Mouse (Mus musculus) kidney, embryonic 16.5 days (tissue): ENCODE results near the gene Pcca. TPM values are rescaled to one million over a fixed set of nuclear protein-coding genes. Genes with fewer than 3 reads are reported as not detected.

Source experiments
- ATAC-seq: fragments of 200-750 bp; cut with Nextera tagmentation; 2 replicates; pipeline ENCODE4 v1.8.0; 2017; ENCODE audit warnings: moderate TSS enrichment; ENCODE audit not compliant: low FRiP score, low TSS enrichment
- H3K27ac ChIP-seq: fragments of 300-500 bp; sonication (generic); 2 replicates; pipeline ENCODE4 v1.5.1; 2014; ENCODE audit warnings: low read length
- H3K27me3 ChIP-seq: fragments of 300-500 bp; sonication (generic); 2 replicates; pipeline ENCODE4 v1.6.1; 2014; ENCODE audit warnings: low read length, control low read depth, mixed read lengths; ENCODE audit not compliant: insufficient read depth
- H3K36me3 ChIP-seq: fragments of 300-500 bp; sonication (generic); 2 replicates; pipeline ENCODE4 v1.6.1; 2014; ENCODE audit warnings: low read length, control low read depth, mixed read lengths; ENCODE audit not compliant: insufficient read depth
- H3K4me1 ChIP-seq: fragments of 300-500 bp; sonication (generic); 2 replicates; pipeline ENCODE4 v1.6.1; 2014; ENCODE audit warnings: low read length, control low read depth, mixed read lengths; ENCODE audit not compliant: insufficient read depth
- H3K4me2 ChIP-seq: fragments of 300-500 bp; sonication (generic); replicated peaks from 2 replicates; pipeline ENCODE4 v1.6.1; 2014; ENCODE audit warnings: low read depth, low read length
- H3K4me3 ChIP-seq: fragments of 300-500 bp; sonication (generic); 2 replicates; pipeline ENCODE4 v1.5.1; 2014; ENCODE audit warnings: mild to moderate bottlenecking, low read length
- H3K9ac ChIP-seq: fragments of 300-500 bp; sonication (generic); replicated peaks from 2 replicates; pipeline ENCODE4 v1.6.1; 2014; ENCODE audit warnings: low read length
- H3K9me3 ChIP-seq: fragments of 300-500 bp; sonication (generic); 2 replicates; pipeline ENCODE4 v1.6.1; 2016; ENCODE audit warnings: low read length, control low read depth
- WGBS: fragments of 180-500 bp; shearing (Covaris S2); extraction: QIAGEN DNeasy Blood & Tissue Kit; methylation state at CpG from one replicate; pipeline ENCODE4 v1.1.7; 2014; 5-methylcytosine and 5-hydroxymethylcytosine counted together
- polyA plus RNA-seq: library from polyadenylated mRNA; unstranded; fragments of >200 nt; fragmentation: Nextera tagmentation; extraction: Ambion mirVana; gene quantifications from 2 replicates; pipeline ENCODE4 v1.2.1, GENCODE M21; 2015

Gene Pcca
- polyA plus RNA-seq, 1 experiment from 2014 or later, result 30.7 TPM

DNA sequence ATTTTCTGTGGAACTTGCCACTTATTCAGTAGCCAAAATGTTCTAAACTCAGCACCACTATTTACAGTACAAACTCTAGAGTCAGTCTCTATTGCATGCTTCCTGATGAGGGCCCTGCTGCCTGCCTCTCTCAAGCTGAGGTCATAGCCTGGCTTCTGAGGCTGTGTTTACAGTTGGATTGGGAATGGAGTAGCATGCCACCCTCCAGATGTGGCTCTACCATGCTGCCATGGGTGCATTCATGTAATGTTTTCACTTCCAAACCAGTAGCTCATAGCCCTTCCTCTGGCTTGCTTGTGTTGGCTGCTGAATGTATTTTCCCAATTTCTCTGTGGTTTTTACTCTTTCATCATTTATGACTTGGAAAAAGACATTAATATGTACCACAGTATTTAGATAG is 181.9 kb downstream of the Pcca start:
- Histone ChIP-seq H3K4me1 (peaks cover 5% of the 10 kb centered on the region; the same call in 1 of the 2 replicates), H3K9me3 (no peaks in the 10 kb centered on the region), H3K36me3 (no peaks in the 10 kb centered on the region), H3K9ac (no peak overlapping the region), H3K27me3 (no peaks in the 10 kb centered on the region), H3K4me3 (no peak overlapping the region), H3K4me2 (no peak overlapping the region), H3K27ac (no peak overlapping the region)
- ATAC-seq, result no peak

DNA sequence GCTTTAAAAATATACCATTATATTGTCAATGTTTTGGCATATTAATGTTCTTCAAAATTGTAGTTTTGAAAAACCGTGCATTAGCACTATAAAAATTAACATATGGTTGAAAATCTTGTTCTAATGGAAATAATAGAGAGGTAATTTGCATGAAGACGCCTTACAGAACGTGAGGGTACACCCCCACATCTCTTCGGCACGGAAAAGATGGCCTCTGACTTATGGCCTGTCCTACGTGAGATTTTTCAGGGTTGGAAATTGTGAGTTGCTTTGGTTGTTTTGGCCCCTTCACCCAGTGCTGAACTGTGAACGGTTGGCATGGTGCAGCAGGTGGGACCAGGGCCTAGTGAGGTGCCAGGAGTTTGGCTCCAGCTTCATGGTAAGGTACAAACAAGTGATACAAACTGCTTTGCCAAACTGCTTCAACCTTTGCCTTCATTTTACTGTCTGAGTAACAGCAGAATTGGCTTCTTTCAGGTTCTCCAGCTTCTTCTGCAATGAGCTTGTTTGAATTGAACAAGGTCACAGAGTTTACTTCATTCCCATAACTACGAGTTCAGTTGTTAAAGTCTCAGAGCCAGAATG is 185.5 kb downstream of the Pcca start:
- ATAC-seq, result no peak
- H3K36me3 ChIP-seq, result no peaks in the 10 kb centered on the region
- no peak overlapping the region for H3K4me3 ChIP-seq
- H3K27ac ChIP-seq, result no peak overlapping the region
- H3K9ac ChIP-seq, result no peak overlapping the region
- no peaks in the 10 kb centered on the region for H3K9me3 ChIP-seq
- peaks cover 5% of the 10 kb centered on the region; the same call in 1 of the 2 replicates for H3K4me1 ChIP-seq
- WGBS, result 84% methylated on average over 8 of the region's 8 CpGs
- no peaks in the 10 kb centered on the region for H3K27me3 ChIP-seq
- no peak overlapping the region for H3K4me2 ChIP-seq

DNA sequence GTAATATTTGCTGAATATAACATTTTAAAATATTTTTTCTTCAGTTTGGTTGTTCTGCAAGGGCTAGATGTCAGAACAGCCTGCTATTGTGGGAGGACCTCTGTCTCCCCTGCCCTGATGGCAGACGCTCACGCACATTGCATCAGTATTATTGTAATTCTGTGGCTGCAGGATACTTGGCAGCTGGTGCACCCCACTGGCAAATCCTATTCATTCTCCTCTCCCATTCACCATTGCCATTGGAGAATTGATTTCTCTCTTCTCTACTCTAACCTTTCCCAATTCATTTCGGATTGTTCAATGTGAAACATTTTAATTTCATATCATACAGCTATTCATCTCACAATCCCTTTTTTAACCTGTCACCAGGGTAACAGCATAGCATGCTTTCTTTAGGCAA is 186.9 kb downstream of the Pcca start:
- Histone ChIP-seq H3K9ac (no peak overlapping the region), H3K27me3 (no peaks in the 10 kb centered on the region), H3K4me3 (no peak overlapping the region), H3K4me1 (peaks cover 5% of the 10 kb centered on the region; the same call in 1 of the 2 replicates), H3K27ac (no peak overlapping the region), H3K9me3 (no peaks in the 10 kb centered on the region), H3K4me2 (no peak overlapping the region), H3K36me3 (no peaks in the 10 kb centered on the region)
- 44% methylated on average over 3 of the region's 3 CpGs for WGBS
- ATAC-seq, result no peak

DNA sequence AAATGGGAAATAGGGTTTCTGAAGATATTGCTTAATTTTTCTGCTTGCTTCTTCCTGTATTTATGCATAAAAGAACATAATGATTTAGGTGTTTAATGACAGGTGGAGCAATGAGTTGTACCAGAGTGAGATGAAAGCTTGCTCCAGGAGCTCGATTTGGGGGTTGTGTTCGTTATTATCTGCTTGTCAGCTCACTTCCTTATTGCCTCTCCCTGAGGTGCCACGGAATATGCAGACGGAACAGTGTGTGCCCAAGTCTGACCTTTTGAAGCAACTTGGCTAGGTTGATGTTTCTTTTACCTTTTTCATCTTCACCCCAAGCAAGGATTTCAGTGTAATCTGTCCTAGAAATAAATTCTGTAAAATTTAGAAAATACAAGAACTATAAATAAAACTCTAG is 187.6 kb downstream of the Pcca start:
- Histone ChIP-seq H3K4me2 (no peak overlapping the region), H3K36me3 (no peaks in the 10 kb centered on the region), H3K27me3 (no peaks in the 10 kb centered on the region), H3K4me3 (no peak overlapping the region), H3K27ac (no peak overlapping the region), H3K4me1 (peaks cover 5% of the 10 kb centered on the region; the same call in 1 of the 2 replicates), H3K9ac (no peak overlapping the region), H3K9me3 (no peaks in the 10 kb centered on the region)
- WGBS, result 23% methylated on average over 4 of the region's 4 CpGs
- no peak for ATAC-seq

DNA sequence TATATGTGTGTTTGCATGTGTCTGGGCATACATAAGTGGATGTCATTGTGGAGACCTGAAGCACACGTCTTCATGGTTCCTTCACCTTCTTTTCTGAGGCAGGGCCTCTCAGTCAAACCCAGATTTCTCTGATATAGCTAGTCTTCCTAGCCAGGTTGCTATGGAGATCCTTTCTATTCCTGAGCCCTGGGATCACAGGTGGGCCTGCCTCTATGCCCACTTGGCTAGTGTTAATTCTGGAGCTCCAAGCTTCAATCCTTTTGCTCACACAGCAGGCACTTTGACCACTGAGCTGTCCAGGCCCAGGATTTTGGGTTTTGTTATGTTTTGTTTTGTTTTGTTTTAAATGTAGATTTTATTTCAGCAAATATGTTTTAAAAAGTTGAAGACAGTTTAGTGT is 192.3 kb downstream of the Pcca start:
- ATAC-seq, result no peak
- Histone ChIP-seq H3K4me1 (no peaks in the 10 kb centered on the region), H3K27me3 (no peaks in the 10 kb centered on the region), H3K27ac (no peak overlapping the region), H3K9ac (no peak overlapping the region), H3K9me3 (no peaks in the 10 kb centered on the region), H3K4me3 (no peak overlapping the region), H3K36me3 (no peaks in the 10 kb centered on the region), H3K4me2 (no peak overlapping the region)
- WGBS, result 89% methylated on average over 1 of the region's 1 CpGs

DNA sequence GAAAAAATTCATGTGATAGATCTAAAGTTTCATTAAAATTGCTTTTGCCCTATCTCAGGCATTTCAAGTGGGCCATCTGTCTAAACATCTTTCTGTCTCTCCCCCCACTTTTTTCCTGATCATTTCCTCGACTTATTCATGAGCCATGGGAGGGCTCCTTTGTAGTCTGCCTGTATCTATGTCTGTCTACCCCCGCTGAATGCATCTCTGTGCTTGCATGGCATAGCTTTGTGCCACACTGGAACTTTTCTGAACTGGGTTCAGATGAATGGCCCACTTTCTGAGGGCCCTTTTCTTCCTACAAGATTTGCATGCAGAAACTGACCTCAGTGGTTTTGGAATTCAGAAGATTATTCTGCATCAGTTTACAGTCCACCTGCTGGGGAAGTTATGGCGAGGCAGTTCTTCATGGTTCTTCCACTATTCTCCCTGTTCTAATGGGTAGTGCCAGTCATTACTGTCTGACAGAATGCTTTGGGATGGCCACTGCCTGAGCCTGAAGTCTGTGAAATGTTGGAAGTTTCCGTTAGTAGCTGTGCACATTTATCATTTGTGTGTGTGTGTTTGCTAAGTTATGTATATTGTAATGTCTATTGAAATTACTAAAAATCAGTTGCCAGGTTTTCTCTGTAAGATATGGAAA is 195.4 kb downstream of the Pcca start:
- WGBS, result 76% methylated on average over 4 of the region's 4 CpGs

DNA sequence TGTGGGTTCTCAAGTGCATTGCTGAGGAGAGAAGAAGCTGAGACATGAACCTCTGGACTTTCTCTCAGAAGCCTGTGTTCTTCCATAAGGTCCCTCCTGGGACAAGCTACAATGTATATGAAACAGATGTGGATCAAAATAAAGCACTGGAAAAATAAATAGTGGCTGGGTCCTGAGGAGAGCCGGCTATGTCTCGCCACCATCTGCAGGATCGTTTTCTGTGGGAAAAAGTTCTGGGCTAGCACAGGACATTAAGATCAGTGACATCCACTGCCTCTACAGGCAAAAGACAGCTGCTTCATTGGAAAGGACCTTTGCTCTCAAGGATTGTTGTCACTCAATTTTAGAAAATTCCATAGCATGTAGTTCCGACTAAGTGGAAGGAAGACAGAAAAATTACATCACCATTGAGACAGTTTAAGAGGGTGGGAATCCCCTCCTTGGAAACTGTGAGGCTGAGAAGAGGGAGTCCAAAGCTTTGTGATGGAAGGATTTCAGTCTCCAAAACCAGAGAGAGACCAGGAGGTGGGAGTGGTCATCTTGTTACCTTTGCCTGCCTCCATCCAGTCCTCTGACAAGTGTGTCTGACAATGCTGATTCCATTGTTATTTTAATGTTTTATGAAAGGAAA is 196.9 kb downstream of the Pcca start:
- Histone ChIP-seq H3K4me1 (no peaks in the 10 kb centered on the region), H3K27ac (no peak overlapping the region), H3K4me3 (no peak overlapping the region), H3K9ac (no peak overlapping the region), H3K36me3 (no peaks in the 10 kb centered on the region), H3K9me3 (no peaks in the 10 kb centered on the region), H3K4me2 (no peak overlapping the region), H3K27me3 (no peaks in the 10 kb centered on the region)
- 64% methylated on average over 4 of the region's 4 CpGs for WGBS
- ATAC-seq, result no peak

More for the DNA sequence above, 195.4 kb downstream of the Pcca start:
- H3K27me3 ChIP-seq, result no peaks in the 10 kb centered on the region
- H3K4me1 ChIP-seq, result no peaks in the 10 kb centered on the region
- H3K9me3 ChIP-seq, result no peaks in the 10 kb centered on the region
- no peak for ATAC-seq
- H3K27ac ChIP-seq, result no peak overlapping the region
- H3K4me2 ChIP-seq, result no peak overlapping the region
- H3K4me3 ChIP-seq, result no peak overlapping the region
- H3K9ac ChIP-seq, result no peak overlapping the region
- no peaks in the 10 kb centered on the region for H3K36me3 ChIP-seq

DNA sequence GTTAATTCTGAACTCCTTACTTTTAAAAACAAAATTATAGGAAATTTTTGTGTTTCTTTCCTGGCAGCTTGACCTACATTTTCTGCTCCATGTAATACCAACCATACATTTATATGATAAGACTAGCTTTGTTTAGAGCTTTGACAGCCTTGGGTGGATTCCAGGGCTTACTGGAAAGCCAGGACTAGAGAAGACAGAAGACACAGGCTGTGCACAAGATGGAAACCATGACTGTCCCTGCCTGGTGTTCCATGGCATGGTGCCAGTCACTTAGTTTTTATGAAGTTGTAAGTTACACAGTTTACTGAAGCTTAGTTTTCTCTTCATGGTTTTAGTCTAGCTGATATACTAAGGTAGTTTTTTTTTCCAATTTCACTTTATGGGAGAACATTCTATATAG is 202.7 kb downstream of the Pcca start:
- H3K9me3 ChIP-seq, result no peaks in the 10 kb centered on the region
- no peaks in the 10 kb centered on the region for H3K4me1 ChIP-seq
- H3K4me2 ChIP-seq, result no peak overlapping the region
- ATAC-seq, result no peak
- H3K36me3 ChIP-seq, result no peaks in the 10 kb centered on the region
- H3K27ac ChIP-seq, result no peak overlapping the region
- H3K4me3 ChIP-seq, result no peak overlapping the region
- H3K9ac ChIP-seq, result no peak overlapping the region
- H3K27me3 ChIP-seq, result no peaks in the 10 kb centered on the region

DNA sequence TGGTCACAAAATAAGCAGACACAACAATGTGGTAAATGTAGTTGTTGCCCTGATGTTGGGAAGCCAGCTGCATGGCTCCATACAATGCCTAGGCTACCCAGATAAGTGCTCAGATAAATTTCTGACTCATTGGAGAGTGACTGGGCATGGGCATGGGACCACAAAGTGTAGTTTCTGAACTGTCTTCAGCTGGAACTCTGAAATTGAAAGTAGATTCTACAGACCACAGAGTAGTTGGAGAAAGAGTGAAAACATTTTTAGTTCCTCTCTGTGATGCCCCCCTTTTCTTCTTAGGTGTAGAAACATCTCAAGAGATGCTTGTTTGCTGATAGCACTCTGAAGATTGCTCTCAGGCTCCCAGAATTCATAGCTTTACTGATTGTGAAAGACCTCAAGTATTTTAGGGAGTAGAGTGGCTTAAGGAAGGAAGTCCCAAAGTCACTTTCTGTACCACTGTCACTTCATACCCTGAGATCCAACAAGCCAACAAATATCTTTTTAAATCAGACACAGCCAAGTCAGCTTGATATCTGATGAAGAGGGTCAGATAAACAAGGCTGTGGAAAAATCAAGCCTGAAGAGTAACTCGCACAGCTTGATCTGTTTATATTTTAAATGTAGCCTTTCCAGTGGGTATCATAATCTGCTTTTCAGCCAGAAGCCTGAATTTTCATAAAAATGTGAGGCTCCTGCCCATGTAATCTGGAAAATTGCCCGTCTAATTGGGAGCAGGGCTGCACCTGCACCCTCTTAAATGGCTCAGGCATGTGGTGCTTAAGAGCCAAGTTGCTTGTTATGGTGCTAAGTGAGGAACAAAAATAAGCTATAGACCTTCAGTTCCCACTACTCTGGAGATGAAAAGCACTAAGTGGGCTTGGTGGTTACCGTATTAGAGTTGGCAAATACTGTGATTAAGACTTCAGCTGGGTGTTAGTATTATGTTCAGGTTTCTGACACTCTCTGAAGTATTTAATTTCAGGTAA is 214.0 kb downstream of the Pcca start:
- Histone ChIP-seq H3K9ac (no peak overlapping the region), H3K27me3 (no peaks in the 10 kb centered on the region), H3K36me3 (no peaks in the 10 kb centered on the region), H3K27ac (no peak overlapping the region), H3K4me2 (no peak overlapping the region), H3K4me3 (no peak overlapping the region), H3K4me1 (no peaks in the 10 kb centered on the region), H3K9me3 (0 out of 2 replicates have a peak, but pooled peaks cover 2% of the 10 kb centered on the region)
- no peak for ATAC-seq
- 82% methylated on average over 3 of the region's 3 CpGs for WGBS
